Mouse (Mus musculus) heart, postnatal 25 days (tissue): ENCODE results near the gene Acaa1a. TPM values are rescaled to one million over a fixed set of nuclear protein-coding genes. Genes with fewer than 3 reads are reported as not detected.
"Not testable (repeated sequence)": the region's sequence is repeated elsewhere in the genome, so short reads cannot be mapped to it uniquely, and the experiment has no call there.

Experiments used
- DNase-seq: peaks from one replicate; pipeline ENCODE4 v3.0.0; 2022; ENCODE audit warnings: low spot score
- intact Hi-C: fragments of 180-260 bp; cut with DNase I; formaldehyde crosslinking; loops from one replicate; pipeline ENCODE4 v1.15.1; 2025
- total RNA-seq, 2 experiments: library from RNA; stranded (reverse); gene quantifications; 2 replicates each; pipeline ENCODE4 v1.2.3; 2021

Acaa1a gene
- total RNA-seq, 2 experiments from 2014 or later = 83.0 to 88.6 TPM

- DNase-seq = no peak
- intact Hi-C loops = no loop called here
Measured at GRCm38 (mm10) chr9:119337842-119338241, 1.6 kb upstream of the Acaa1a start.

- intact Hi-C loops = no loop called here
- no peak for DNase-seq
Measured at GRCm38 (mm10) chr9:119338350-119338749, 1.1 kb upstream of the Acaa1a start.

GRCm38 (mm10) chr9:119339106-119339505, 370 bp upstream of the Acaa1a start:
- no peak for DNase-seq
- intact Hi-C loops = no loop called here

GRCm38 (mm10) chr9:119340212-119340580, 720 bp downstream of the Acaa1a start:
- intact Hi-C loops = loop anchor here (2.0 kb wide), 1 partner anchor 17 kb away; the partner anchor contains the start of gene Oxsr1
- no peak for DNase-seq

- DNase-seq = peak; percentile 97
- intact Hi-C loops = loop anchor here (2.0 kb wide), 1 partner anchor 18 kb away; the partner anchor contains the start of gene Oxsr1
Measured at GRCm38 (mm10) chr9:119340909-119341816, 1.7 kb downstream of the Acaa1a start, which contains the start of gene Myd88. Gene Myd88 (minus strand): TSS chr9:119341411.

- DNase-seq = no peak
- intact Hi-C loops = loop anchor here (1.0 kb wide), 1 partner anchor 13 kb away; no protein-coding TSS in a partner anchor
Measured at GRCm38 (mm10) chr9:119342728-119343127, 3.3 kb downstream of the Acaa1a start.

GRCm38 (mm10) chr9:119346376-119346775, 6.9 kb downstream of the Acaa1a start:
- intact Hi-C loops = no loop called here
- no peak for DNase-seq

- intact Hi-C loops = loop anchor here (10.0 kb wide), 1 partner anchor 106 kb away; no protein-coding TSS in a partner anchor
- DNase-seq = no peak
Measured at GRCm38 (mm10) chr9:119350531-119350930, 11.1 kb downstream of the Acaa1a start.

GRCm38 (mm10) chr9:119350947-119351705, 11.7 kb downstream of the Acaa1a start:
- DNase-seq = no peak
- intact Hi-C loops = loop anchor here (10.0 kb wide), 1 partner anchor 106 kb away; no protein-coding TSS in a partner anchor

- DNase-seq = peak; percentile 29
- intact Hi-C loops = loop anchor here (2.0 to 10.0 kb wide), 2 partner anchors 107 to 195 kb away; partner anchors contain the start of gene Acaa1b
Measured at GRCm38 (mm10) chr9:119352060-119352459, 12.6 kb downstream of the Acaa1a start.

- intact Hi-C loops = loop anchor here (2.0 to 10.0 kb wide), 2 partner anchors 109 to 197 kb away; partner anchors contain the start of gene Acaa1b
- DNase-seq = no peak
Measured at GRCm38 (mm10) chr9:119353926-119354325, 14.4 kb downstream of the Acaa1a start.

- intact Hi-C loops = loop anchor here (1.0 to 10.0 kb wide), 4 partner anchors 13 to 111 kb away; no protein-coding TSS in a partner anchor
- DNase-seq = no peak
Measured at GRCm38 (mm10) chr9:119355943-119356342, 16.5 kb downstream of the Acaa1a start.

- DNase-seq = peak; percentile 78
- intact Hi-C loops = loop anchor here (2.0 to 10.0 kb wide), 3 partner anchors 40 to 113 kb away; no protein-coding TSS in a partner anchor
Measured at GRCm38 (mm10) chr9:119357331-119358057, 18.0 kb downstream of the Acaa1a start, which contains the start of gene Xylb. Gene Xylb (plus strand): TSS chr9:119357381.

- no peak for DNase-seq
- intact Hi-C loops = loop anchor here (5.0 to 10.0 kb wide), 2 partner anchors 39 to 113 kb away; no protein-coding TSS in a partner anchor
Measured at GRCm38 (mm10) chr9:119358058-119358429, 18.6 kb downstream of the Acaa1a start.

GRCm38 (mm10) chr9:119361416-119361815, 21.9 kb downstream of the Acaa1a start:
- intact Hi-C loops = no loop called here
- DNase-seq = no peak

- intact Hi-C loops = no loop called here
- no peak for DNase-seq
Measured at GRCm38 (mm10) chr9:119363229-119363628, 23.8 kb downstream of the Acaa1a start.

GRCm38 (mm10) chr9:119365284-119365683, 25.8 kb downstream of the Acaa1a start, which contains the start of gene Slc22a14:
Gene Slc22a14 (minus strand): TSS chr9:119365553.
- intact Hi-C loops = no loop called here
- DNase-seq = no peak

- intact Hi-C loops = no loop called here
- DNase-seq = no peak
Measured at GRCm38 (mm10) chr9:119368367-119368766, 28.9 kb downstream of the Acaa1a start.

GRCm38 (mm10) chr9:119370770-119371169, 31.3 kb downstream of the Acaa1a start:
- intact Hi-C loops, DNase-seq: not testable (repeated sequence)
